Mouse (Mus musculus) neural tube, embryonic 12.5 days (tissue): ENCODE results near the gene Ppp1r8. TPM values are rescaled to one million over a fixed set of nuclear protein-coding genes. Genes with fewer than 3 reads are reported as not detected.

ENCODE experiments used
- ATAC-seq: fragments of 200-750 bp; cut with Nextera tagmentation; 2 replicates; pipeline ENCODE4 v1.8.0; 2017; ENCODE audit warnings: low read depth, mild to moderate bottlenecking, moderate TSS enrichment, moderate library complexity; ENCODE audit not compliant: low FRiP score
- H3K27ac ChIP-seq: fragments of 300-500 bp; sonication (generic); 2 replicates; pipeline ENCODE4 v1.5.1; 2016
- H3K27me3 ChIP-seq: fragments of 300-500 bp; sonication (generic); replicated peaks from 2 replicates; pipeline ENCODE4 v1.6.1; 2016; ENCODE audit warnings: mild to moderate bottlenecking
- H3K36me3 ChIP-seq: fragments of 300-500 bp; sonication (generic); 2 replicates; pipeline ENCODE4 v1.6.1; 2016; ENCODE audit warnings: mild to moderate bottlenecking
- H3K4me1 ChIP-seq: fragments of 300-500 bp; sonication (generic); 2 replicates; pipeline ENCODE4 v1.6.1; 2016
- H3K4me2 ChIP-seq: fragments of 300-500 bp; sonication (generic); replicated peaks from 2 replicates; pipeline ENCODE4 v1.6.1; 2016; ENCODE audit warnings: mild to moderate bottlenecking
- H3K4me3 ChIP-seq: fragments of 300-500 bp; sonication (generic); 2 replicates; pipeline ENCODE4 v1.5.1; 2016
- H3K9ac ChIP-seq: fragments of 300-500 bp; sonication (generic); 2 replicates; pipeline ENCODE4 v1.6.1; 2016; ENCODE audit warnings: mild to moderate bottlenecking
- H3K9me3 ChIP-seq: fragments of 300-500 bp; sonication (generic); 2 replicates; pipeline ENCODE4 v1.6.1; 2016; ENCODE audit warnings: mild to moderate bottlenecking
- WGBS: fragments of 180-500 bp; shearing (Covaris S2); methylation state at CpG from one replicate; pipeline ENCODE4 v1.1.7; 2016; 5-methylcytosine and 5-hydroxymethylcytosine counted together
- polyA plus RNA-seq: library from polyadenylated mRNA; unstranded; fragments of >200 nt; fragmentation: Nextera tagmentation; extraction: Ambion mirVana; gene quantifications from 2 replicates; pipeline ENCODE4 v1.2.1, GENCODE M21; 2016

Gene Ppp1r8
- polyA plus RNA-seq: 53.3 and 62.5 TPM in 2 replicates

DNA sequence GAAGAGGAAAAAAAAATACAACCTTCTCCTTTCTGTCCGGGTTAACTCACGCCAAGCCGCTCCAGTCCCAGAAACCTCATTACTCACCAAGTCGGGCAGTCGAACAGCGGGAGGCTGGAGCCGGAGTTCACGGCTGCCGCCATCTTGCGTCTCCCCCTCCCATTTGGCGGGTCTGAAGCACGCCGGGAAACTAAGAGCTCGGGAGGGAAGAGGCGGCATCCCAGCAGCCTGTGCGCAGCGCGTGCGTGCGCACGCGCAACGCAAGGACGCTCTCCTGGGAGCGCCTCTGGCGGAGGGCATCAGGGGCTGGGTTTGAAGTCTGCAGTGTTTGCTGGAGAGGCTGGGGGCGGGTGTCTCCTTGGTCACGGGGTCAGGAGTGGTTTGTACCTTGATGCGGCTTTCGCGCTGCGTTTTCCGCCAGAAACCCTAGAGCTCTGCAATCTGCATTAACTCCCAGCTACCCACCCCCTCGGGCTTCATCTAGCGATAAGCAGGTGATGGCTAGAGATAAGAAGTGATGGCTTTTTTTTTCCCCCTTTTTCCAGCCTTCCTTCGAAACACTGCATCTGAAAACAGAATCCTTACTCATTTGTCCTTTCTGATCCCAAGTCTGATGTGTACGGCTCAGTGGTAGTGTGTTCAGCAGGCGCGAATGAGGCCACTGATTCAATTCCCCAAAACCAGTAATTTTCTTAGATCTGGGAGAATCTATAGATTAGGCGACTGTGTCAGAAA, at the start of gene Ppp1r8:
Ppp1r8 (minus strand) TSS at position 200 of the 735 bp plus-strand sequence.
- no peaks in the 10 kb centered on the region for H3K9me3 ChIP-seq
- peak; percentile 97 for ATAC-seq
- H3K4me1 ChIP-seq: peaks cover 6% of the 10 kb centered on the region
- H3K27me3 ChIP-seq: no peaks in the 10 kb centered on the region
- H3K4me3 ChIP-seq: peak within 1 kb of the TSS; percentile 81
- WGBS: 2% methylated on average over 40 of the region's 40 CpGs
- peak within 1 kb of the TSS; percentile 85 for H3K9ac ChIP-seq
- H3K36me3 ChIP-seq: peaks cover 29% of the 10 kb centered on the region
- H3K27ac ChIP-seq: peak within 1 kb of the TSS; percentile 37; the same call in 1 of the 2 replicates
- peak within 1 kb of the TSS; percentile 61 for H3K4me2 ChIP-seq

DNA sequence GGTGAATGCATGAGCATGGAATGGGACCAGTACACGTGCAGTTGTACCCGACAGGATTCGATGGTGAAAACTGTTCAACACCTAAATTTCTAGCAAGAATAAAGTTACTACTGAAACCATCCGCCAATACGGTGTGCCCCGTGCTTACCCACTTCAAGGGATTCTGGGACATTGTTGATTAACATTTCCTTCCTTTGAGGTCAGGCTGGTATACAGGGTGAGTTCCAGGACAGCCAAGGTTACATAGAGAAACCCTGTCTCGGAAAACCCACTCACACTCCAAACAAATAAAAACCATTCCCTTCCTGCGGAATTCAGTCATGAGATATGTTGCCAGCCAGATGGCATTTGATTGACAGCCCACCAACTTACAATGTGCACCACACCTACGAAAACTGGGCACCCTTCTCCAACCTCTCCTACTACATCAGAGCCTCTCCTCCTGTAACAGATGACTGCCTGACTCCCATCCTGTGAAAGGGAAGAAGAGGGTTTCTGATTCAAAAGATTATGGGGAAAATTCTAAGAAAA, 41.9 kb upstream of the Ppp1r8 start:
- Histone ChIP-seq H3K27ac (peak overlapping the region; percentile 86), H3K27me3 (no peaks in the 10 kb centered on the region), H3K4me3 (peak overlapping the region; percentile 82), H3K4me2 (peak overlapping the region; percentile 87), H3K4me1 (peaks cover 17% of the 10 kb centered on the region), H3K9me3 (no peaks in the 10 kb centered on the region), H3K9ac (peak overlapping the region; percentile 91), H3K36me3 (0 out of 2 replicates have a peak, but pooled peaks cover 5% of the 10 kb centered on the region)
- 20% methylated on average over 9 of the region's 9 CpGs for WGBS
- no peak; the same call in none of the 2 replicates for ATAC-seq

DNA sequence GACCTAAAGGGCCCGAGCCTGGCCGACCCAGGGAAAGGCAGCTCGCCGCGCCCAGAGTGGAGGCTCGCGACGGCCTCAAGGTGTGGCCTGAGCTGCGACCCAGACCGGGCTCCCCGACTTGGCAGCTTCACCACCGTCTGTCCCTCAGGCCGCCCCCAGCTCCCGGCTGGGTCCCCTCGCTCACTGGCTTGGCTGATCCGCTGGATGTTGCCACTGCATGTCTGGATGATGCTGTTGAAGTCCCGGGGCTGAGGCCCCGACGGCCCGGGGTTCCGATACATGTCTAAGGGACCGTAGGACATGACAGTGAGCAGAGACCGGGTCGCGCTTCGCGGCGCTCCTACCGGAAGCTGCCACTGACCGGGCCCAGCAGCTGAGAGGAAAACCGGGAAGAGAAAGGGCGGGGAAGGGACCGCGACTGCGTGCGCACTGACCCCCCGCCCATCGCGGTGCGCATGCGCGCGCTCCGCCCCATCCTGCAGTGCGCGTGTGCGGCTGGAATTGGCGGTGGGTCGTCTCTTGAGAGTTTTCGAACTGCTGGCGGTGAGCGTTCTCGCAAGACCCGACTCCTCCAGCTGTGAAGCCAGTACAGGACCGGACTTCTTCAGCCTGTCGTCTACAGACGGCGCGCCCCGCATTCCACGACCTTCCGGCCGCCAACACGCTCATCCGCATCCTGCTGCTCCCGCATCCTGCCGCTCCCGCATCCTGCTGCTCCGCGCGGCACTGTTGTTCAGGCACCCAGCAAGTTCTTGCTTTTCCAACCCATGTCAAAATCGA, 41.3 kb upstream of the Ppp1r8 start, which contains the start of gene Stx12:
Stx12 (minus strand) TSS at position 446 of the 780 bp plus-strand sequence.
- peak; percentile 92 for ATAC-seq
- H3K27ac ChIP-seq: peak within 1 kb of the TSS; percentile 86

DNA sequence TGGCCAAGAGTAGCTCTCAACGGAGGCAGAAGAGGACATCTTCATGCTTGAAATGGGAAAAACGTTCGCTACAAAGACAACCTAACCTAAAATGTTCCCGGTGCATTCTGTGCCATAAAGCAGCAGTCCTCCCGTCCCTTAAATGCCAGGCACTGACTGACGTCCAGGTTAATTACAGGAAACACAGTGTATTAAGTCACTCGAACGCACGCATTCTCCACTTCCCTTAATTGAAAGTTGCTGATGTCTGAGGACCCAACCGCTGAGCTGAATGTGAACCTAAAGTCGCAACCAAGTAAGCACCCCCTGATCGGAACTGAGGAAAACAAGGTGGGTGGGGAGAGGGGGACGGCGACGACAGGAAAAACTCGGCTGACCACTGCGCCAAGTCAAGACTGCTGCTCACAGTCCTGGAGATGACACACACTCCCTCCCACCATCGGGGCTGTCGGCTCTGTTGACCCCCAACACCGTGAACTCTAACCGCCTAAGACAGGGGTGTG, 40.6 kb upstream of the Ppp1r8 start:
- ATAC-seq: no peak; the same call in 1 of the 2 replicates
- peak overlapping the region; percentile 82 for H3K4me3 ChIP-seq
- 0 out of 2 replicates have a peak, but pooled peaks cover 10% of the 10 kb centered on the region for H3K36me3 ChIP-seq
- peaks cover 17% of the 10 kb centered on the region for H3K4me1 ChIP-seq
- WGBS: 3% methylated on average over 21 of the region's 21 CpGs
- peak overlapping the region; percentile 91 for H3K9ac ChIP-seq
- H3K4me2 ChIP-seq: peak overlapping the region; percentile 87
- peak overlapping the region; percentile 86 for H3K27ac ChIP-seq
- H3K9me3 ChIP-seq: no peaks in the 10 kb centered on the region
- no peaks in the 10 kb centered on the region for H3K27me3 ChIP-seq

More for the DNA sequence above, 41.3 kb upstream of the Ppp1r8 start, which contains the start of gene Stx12:
- Histone ChIP-seq H3K4me3 (peak within 1 kb of the TSS; percentile 82), H3K4me1 (peaks cover 17% of the 10 kb centered on the region), H3K9ac (peak within 1 kb of the TSS; percentile 91), H3K9me3 (no peaks in the 10 kb centered on the region), H3K4me2 (peak within 1 kb of the TSS; percentile 87), H3K27me3 (no peaks in the 10 kb centered on the region), H3K36me3 (0 out of 2 replicates have a peak, but pooled peaks cover 10% of the 10 kb centered on the region)
- WGBS: under 1% methylated on average over 72 of the region's 72 CpGs

DNA sequence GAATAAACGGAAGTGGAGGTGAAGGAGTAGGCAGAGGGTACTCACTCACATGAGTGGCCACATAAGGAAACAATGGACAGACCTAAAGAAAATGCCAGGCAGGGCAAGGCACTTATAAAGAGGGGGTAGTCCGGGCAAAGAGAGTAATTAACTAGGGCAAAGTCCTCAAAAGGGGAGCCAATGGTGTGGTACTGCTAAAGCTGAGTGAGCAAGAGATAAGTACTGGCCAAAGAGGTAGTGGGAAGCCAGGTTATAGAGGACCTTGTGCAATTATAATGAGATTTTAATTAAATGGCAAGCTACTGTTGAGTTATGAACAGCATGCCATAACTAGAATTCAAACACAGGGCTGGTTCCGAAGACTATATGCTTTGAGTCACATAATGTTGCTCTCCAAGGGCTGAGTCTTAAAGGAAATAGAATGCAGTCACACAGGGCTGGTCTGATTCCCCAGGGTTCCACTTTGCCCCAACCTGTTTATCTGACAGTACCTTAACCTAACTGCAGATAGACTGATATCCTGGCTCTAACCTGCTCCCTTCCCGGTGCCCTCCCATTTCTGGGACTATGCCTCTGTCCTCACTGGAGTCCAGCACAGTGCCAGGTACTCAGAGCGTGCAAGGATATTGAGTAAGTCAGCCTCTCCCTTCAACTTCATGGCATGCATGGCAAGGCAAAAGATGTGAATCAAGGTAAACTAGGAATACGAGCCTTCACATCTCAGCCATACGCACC, 31.6 kb upstream of the Ppp1r8 start:
- Histone ChIP-seq H3K4me2 (no peak overlapping the region), H3K9me3 (no peaks in the 10 kb centered on the region), H3K4me1 (no peaks in the 10 kb centered on the region), H3K36me3 (peaks cover 23% of the 10 kb centered on the region), H3K9ac (no peak overlapping the region), H3K4me3 (no peak overlapping the region), H3K27ac (no peak overlapping the region), H3K27me3 (no peaks in the 10 kb centered on the region)
- 95% methylated on average over 7 of the region's 7 CpGs for WGBS
- ATAC-seq: no peak

DNA sequence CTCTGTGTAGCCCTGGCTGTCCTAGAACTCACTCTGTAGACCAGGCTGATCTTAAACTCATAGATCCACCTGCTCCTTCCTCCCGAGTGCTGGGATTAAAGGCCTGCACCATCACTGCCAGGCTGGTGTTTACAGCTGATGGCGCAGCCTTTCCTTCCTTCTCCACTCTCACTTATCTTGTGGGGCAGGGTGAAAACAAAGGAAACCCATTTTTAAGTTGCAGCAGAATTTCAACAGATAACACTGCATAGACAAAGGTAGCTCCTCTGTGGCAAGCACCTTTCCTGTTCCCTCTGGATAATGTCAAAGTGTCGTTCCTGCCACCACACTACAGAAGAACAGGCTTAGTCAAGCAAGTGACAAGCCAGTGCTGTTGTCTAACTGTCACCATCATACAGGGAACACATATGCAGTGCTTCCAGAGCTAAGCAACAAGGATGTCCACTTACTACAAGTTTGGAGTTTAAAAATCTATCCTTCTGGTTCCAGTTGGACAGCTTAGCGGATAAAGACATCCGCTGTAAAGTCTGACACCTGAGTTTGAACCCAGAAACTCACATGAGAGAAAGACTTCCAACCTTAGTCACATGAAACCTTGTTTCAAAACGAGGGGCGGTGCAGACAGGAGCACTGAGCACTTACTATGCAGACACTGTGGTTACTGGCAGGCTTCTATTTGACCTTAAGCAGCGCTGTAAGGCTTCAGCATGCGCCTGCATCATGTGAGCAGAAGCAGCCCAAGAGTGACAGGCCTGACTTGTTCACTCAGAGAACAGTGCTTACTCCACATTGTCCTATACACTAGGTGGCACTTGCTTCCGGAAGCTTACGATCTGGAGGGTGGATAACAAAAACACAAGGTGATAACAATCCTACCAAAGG, 30.8 kb upstream of the Ppp1r8 start:
- H3K27ac ChIP-seq: no peak overlapping the region
- no peak overlapping the region for H3K4me2 ChIP-seq
- H3K4me3 ChIP-seq: no peak overlapping the region
- WGBS: 92% methylated on average over 11 of the region's 11 CpGs
- no peaks in the 10 kb centered on the region for H3K9me3 ChIP-seq
- no peak overlapping the region for H3K9ac ChIP-seq
- ATAC-seq: no peak
- H3K36me3 ChIP-seq: peaks cover 29% of the 10 kb centered on the region
- H3K4me1 ChIP-seq: no peaks in the 10 kb centered on the region
- no peaks in the 10 kb centered on the region for H3K27me3 ChIP-seq

DNA sequence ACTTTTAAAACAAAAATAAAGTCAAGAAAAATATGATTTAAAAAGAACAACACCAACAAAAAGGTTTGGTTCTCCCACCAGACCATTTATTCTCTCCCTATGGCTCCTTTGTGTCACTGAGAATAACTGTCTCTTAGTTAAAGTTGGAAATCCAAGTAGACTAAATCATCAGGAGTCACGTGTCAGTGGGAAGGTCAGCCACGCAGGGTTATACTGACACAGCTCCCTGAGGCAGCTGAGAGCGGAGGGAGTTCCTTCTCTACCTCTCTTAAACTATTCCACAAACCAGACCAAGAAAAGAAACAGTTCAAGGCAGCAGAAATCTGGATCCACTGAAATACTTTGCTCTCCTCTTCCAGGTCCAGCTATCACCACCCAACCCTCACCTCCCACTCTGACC, 28.1 kb upstream of the Ppp1r8 start:
- Histone ChIP-seq H3K4me1 (no peaks in the 10 kb centered on the region), H3K4me3 (no peak overlapping the region), H3K9ac (no peak overlapping the region), H3K4me2 (no peak overlapping the region), H3K27me3 (no peaks in the 10 kb centered on the region), H3K36me3 (peaks cover 54% of the 10 kb centered on the region), H3K27ac (no peak overlapping the region), H3K9me3 (no peaks in the 10 kb centered on the region)
- ATAC-seq: no peak
- 98% methylated on average over 3 of the region's 3 CpGs for WGBS

DNA sequence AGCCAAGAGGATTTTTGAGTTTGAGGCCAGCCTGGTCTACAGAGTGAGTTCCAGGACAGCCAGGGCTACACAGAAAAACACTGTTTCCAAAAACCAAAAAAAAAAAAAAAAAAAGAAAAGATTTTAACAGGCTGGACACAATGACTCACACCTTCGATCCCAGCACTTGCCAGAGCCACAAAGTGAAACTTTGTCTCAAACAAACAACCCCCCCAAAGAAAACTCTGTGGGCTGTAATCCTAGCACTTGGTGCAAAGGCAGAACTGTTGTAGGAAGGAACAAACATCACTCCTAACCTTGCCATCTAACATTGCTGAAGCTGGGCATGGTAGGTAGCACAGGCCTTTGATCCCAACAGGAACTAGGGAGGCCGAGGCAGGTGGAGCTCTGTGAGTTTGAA, 21.9 kb upstream of the Ppp1r8 start:
- Histone ChIP-seq H3K4me3 (no peak overlapping the region), H3K4me1 (no peaks in the 10 kb centered on the region), H3K9me3 (no peaks in the 10 kb centered on the region), H3K27ac (no peak overlapping the region), H3K27me3 (no peaks in the 10 kb centered on the region), H3K9ac (no peak overlapping the region), H3K4me2 (no peak overlapping the region), H3K36me3 (peaks cover 77% of the 10 kb centered on the region)
- 94% methylated on average over 2 of the region's 2 CpGs for WGBS
- ATAC-seq: no peak

DNA sequence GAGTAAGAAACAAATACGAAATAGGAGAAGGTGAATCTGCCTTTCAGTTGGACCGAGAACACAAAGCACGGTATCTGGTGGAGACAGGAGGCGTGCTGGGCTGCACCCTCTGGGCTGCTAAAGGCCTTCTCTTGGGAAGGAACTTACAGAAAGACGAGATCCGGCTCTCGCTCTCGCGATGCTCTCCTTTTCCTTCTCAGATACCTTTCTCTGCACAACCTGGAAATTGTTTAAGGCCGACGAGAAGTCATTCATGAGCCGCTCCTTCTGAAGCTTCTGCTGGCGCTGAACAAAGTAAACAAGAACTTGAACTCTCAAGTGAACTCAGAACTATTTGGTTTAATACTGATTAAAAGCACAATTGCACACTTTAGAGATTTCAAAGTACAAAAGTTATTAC, 20.0 kb upstream of the Ppp1r8 start:
- Histone ChIP-seq H3K4me2 (no peak overlapping the region), H3K4me1 (no peaks in the 10 kb centered on the region), H3K27ac (no peak overlapping the region), H3K36me3 (peaks cover 72% of the 10 kb centered on the region), H3K27me3 (no peaks in the 10 kb centered on the region), H3K9me3 (no peaks in the 10 kb centered on the region), H3K4me3 (no peak overlapping the region), H3K9ac (no peak overlapping the region)
- ATAC-seq: no peak
- 94% methylated on average over 13 of the region's 13 CpGs for WGBS

DNA sequence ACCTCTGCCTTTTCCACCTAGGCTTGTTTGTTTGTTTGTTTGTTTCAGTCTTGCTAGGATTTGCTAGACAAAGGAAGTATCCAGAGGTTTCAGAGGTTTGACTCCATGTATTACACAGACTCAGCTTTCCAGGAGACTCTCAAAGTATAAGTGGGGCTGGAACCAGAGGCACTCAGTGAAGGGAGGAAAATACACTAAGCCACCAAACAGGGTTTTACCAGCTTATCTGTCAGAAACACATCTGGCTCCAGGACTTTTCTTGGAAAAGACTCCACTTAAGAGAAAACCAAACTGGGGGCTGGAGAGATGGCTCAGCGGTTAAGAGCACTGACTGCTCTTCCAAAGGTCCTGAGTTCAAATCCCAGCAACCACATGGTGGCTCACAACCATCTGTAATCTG, 17.9 kb upstream of the Ppp1r8 start:
- Histone ChIP-seq H3K9ac (no peak overlapping the region), H3K9me3 (no peaks in the 10 kb centered on the region), H3K4me2 (no peak overlapping the region), H3K27ac (no peak overlapping the region), H3K36me3 (peaks cover 70% of the 10 kb centered on the region), H3K4me1 (no peaks in the 10 kb centered on the region), H3K27me3 (no peaks in the 10 kb centered on the region), H3K4me3 (no peak overlapping the region)
- 100% methylated on average over 1 of the region's 1 CpGs for WGBS
- no peak for ATAC-seq

DNA sequence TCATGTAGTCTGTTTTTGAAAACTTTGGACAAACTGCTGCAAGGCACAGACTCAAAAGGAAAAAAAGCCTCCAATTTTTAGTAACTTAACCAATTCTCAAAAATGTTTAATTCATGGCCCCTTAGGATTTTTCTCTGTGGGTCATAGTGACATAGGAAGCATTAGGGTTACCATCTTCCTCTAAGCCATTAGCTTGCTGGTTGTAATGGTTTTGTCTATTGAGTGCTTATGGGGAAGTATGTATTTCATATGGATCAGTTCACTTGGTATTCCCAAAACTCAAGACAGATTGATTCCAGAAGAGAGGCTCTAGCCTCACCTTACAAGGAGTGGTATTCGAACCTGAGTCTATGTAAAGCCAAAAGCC, 719 bp upstream of the Ppp1r8 start:
- Histone ChIP-seq H3K9me3 (no peaks in the 10 kb centered on the region), H3K27ac (peak overlapping the region; percentile 37; the same call in 1 of the 2 replicates), H3K27me3 (no peaks in the 10 kb centered on the region), H3K9ac (peak overlapping the region; percentile 85; the same call in 1 of the 2 replicates), H3K4me3 (peak overlapping the region; percentile 81), H3K36me3 (peaks cover 25% of the 10 kb centered on the region), H3K4me1 (peaks cover 6% of the 10 kb centered on the region), H3K4me2 (peak overlapping the region; percentile 61)
- 84% methylated on average over 1 of the region's 1 CpGs for WGBS
- no peak for ATAC-seq
